Mouse (Mus musculus) CH12.LX (cell line): Measurements from ENCODE around the gene St8sia1.

Experiments used
- CTCF ChIP-seq, 2 experiments: IDR thresholded peaks in 1 of 2; conservative IDR thresholded peaks in 1 of 2; 2 replicates each; pipeline ENCODE4 v1.5.1; 2011 to 2012; ENCODE audit warnings: low read depth in 2 of 2, low read length in 2 of 2, improper control_type of control experiment in 1 of 2, inconsistent platforms in 1 of 2, mild to moderate bottlenecking in 1 of 2, moderate library complexity in 1 of 2
- MAX ChIP-seq: IDR thresholded peaks from 2 replicates; pipeline ENCODE4 v1.6.1; 2011; ENCODE audit warnings: low read length, improper control_type of control experiment
- POLR2AphosphoS2 ChIP-seq: IDR thresholded peaks from 2 replicates; pipeline ENCODE4 v1.6.1; 2011; ENCODE audit warnings: low read depth, low read length, improper control_type of control experiment
- TCF12 ChIP-seq: IDR thresholded peaks from 2 replicates; pipeline ENCODE4 v1.6.1; 2014; ENCODE audit warnings: low read depth, mild to moderate bottlenecking, inconsistent platforms, low read length, improper control_type of control experiment
- USF2 ChIP-seq: conservative IDR thresholded peaks from 2 replicates; pipeline ENCODE4 v1.6.1; 2011; ENCODE audit warnings: low read depth, low read length, improper control_type of control experiment

GRCm38 (mm10) chr6:142806326-142806725 lies 157.9 kb downstream of the St8sia1 start:
- TF ChIP-seq CTCF (conservative IDR thresholded peaks at IDR 0.05 in 1 of 2, IDR thresholded peaks at IDR 0.05 in 1 of 2; ENCODE audit: low read depth in 2 of 2, low read length in 2 of 2), result no peak
- TF ChIP-seq USF2, result no peak
- TF ChIP-seq MAX, result no peak
- TF ChIP-seq TCF12, result no peak
- no peak for TF ChIP-seq POLR2AphosphoS2
